8 mouse cellular contexts compared by ENCODE assay signal in genomic region chr17:74717618-74718151, GRCm38 (mm10). TPM values are rescaled to one million over a fixed set of nuclear protein-coding genes. Genes with fewer than 3 reads are reported as not detected.
DNase-seq lines count a peak whose midpoint lies in the region; ATAC-seq and TF ChIP-seq lines count a peak whose summit lies in the region.

Gene Ttc27 (plus strand): TSS chr17:74717732.

- H3K79me2 ChIP-seq in MEL (ENCODE audit: control insufficient read depth, insufficient read depth, low read length, poor library complexity) = peaks cover 12% of the 10 kb centered on the region

- H3K9ac ChIP-seq in MEL (ENCODE audit: control insufficient read depth, low read depth, low read length, poor library complexity, severe bottlenecking) = peak within 1 kb of the TSS; percentile 87
- H3K9ac ChIP-seq in forebrain, postnatal 0 days = peak within 1 kb of the TSS; percentile 48
- H3K9ac ChIP-seq in lung, embryonic 15.5 days = peak within 1 kb of the TSS; percentile 68

- no peak for TF ChIP-seq EP300 in MEL (IDR thresholded peaks at IDR 0.05; ENCODE audit: low read depth in 1 of 2, low read length in 2 of 2)

- H3K27ac ChIP-seq in MEL (ENCODE audit: control insufficient read depth, low read depth, low read length) = peak within 1 kb of the TSS; percentile 69
- H3K27ac ChIP-seq in cerebellum, adult 2 months (ENCODE audit: insufficient read depth, low read length) = no peak within 1 kb of the TSS
- no peak within 1 kb of the TSS for H3K27ac ChIP-seq in forebrain, postnatal 0 days (ENCODE audit: low read depth, low read length)
- peak within 1 kb of the TSS; percentile 41; the same call in 1 of the 2 replicates for H3K27ac ChIP-seq in lung, embryonic 15.5 days

- no peaks in the 10 kb centered on the region for H3K27me3 ChIP-seq in MEL (ENCODE audit: control insufficient read depth in 1 of 2, insufficient read depth in 2 of 2, low read length in 2 of 2)
- H3K27me3 ChIP-seq in cerebellum, adult 2 months (ENCODE audit: control insufficient read depth, insufficient read depth, low read length) = no peaks in the 10 kb centered on the region
- no peaks in the 10 kb centered on the region for H3K27me3 ChIP-seq in forebrain, postnatal 0 days (ENCODE audit: insufficient read depth, low read length)
- H3K27me3 ChIP-seq in lung, embryonic 15.5 days = no peaks in the 10 kb centered on the region

- DNase-seq in MEL (ENCODE audit: low read depth, low spot score) = peak; percentile 98
- peak; percentile 95 to 96 for DNase-seq in cerebellum, adult 2 months
- DNase-seq in forebrain, postnatal 0 days = peak; percentile 98
- DNase-seq in heart, postnatal 4 days = peak; percentile 98
- DNase-seq in layer of hippocampus, adult 8-10 months (ENCODE audit: low spot score in 2 of 2) = peak; percentile 93 to 96
- DNase-seq in ovary, adult 18-20 months (ENCODE audit: low spot score) = peak; percentile 93
- DNase-seq in thymus, postnatal 0 days (ENCODE audit: low spot score) = peak; percentile 96

- peaks cover 0 to 5% of the 10 kb centered on the region in 2 experiments; a peak in 2 of 4 replicates for H3K4me1 ChIP-seq in MEL (ENCODE audit: control insufficient read depth in 1 of 2, insufficient read depth in 2 of 2, low read length in 2 of 2)
- no peaks in the 10 kb centered on the region for H3K4me1 ChIP-seq in cerebellum, adult 2 months (ENCODE audit: control insufficient read depth, insufficient read depth, low read length)
- H3K4me1 ChIP-seq in forebrain, postnatal 0 days (ENCODE audit: insufficient read depth) = peaks cover 4% of the 10 kb centered on the region; the same call in 1 of the 2 replicates
- peaks cover 6% of the 10 kb centered on the region for H3K4me1 ChIP-seq in lung, embryonic 15.5 days

- no peaks in the 10 kb centered on the region for H3K9me3 ChIP-seq in MEL (replicated peaks; ENCODE audit: insufficient read depth, low read length)
- no peaks in the 10 kb centered on the region for H3K9me3 ChIP-seq in forebrain, postnatal 0 days (ENCODE audit: low read length)
- no peaks in the 10 kb centered on the region for H3K9me3 ChIP-seq in lung, embryonic 15.5 days

- peak within 1 kb of the TSS; percentile 76 to 96 for H3K4me3 ChIP-seq in MEL (ENCODE audit: control insufficient read depth in 1 of 2, insufficient read depth in 1 of 2, low read depth in 2 of 2, low read length in 2 of 2)
- peak within 1 kb of the TSS; percentile 87 for H3K4me3 ChIP-seq in cerebellum, adult 2 months (replicated peaks; ENCODE audit: insufficient read depth, low read depth, low read length)
- peak within 1 kb of the TSS; percentile 65 for H3K4me3 ChIP-seq in forebrain, postnatal 0 days (ENCODE audit: low read depth, low read length)
- H3K4me3 ChIP-seq in lung, embryonic 15.5 days = peak within 1 kb of the TSS; percentile 84

- TF ChIP-seq CTCF in MEL (IDR thresholded peaks at IDR 0.05 in 2 of 3, conservative IDR thresholded peaks at IDR 0.05 in 1 of 3; ENCODE audit: control insufficient read depth in 1 of 3, insufficient read depth in 1 of 3, low read depth in 2 of 3, low read length in 3 of 3, poor library complexity in 1 of 3, severe bottlenecking in 1 of 3) = no peak
- TF ChIP-seq CTCF in cerebellum, adult 2 months (IDR thresholded peaks at IDR 0.05; ENCODE audit: borderline replicate concordance, insufficient read depth, low read depth, low read length) = no peak
- no peak for TF ChIP-seq CTCF in forebrain, postnatal 0 days (IDR thresholded peaks at IDR 0.05; ENCODE audit: low read depth)

- peak within 1 kb of the TSS; percentile 74 for H3K4me2 ChIP-seq in forebrain, postnatal 0 days (ENCODE audit: low read depth)
- H3K4me2 ChIP-seq in lung, embryonic 15.5 days = peak within 1 kb of the TSS; percentile 64

- H3K36me3 ChIP-seq in MEL (ENCODE audit: control insufficient read depth in 1 of 2, insufficient read depth in 2 of 2, low read length in 2 of 2) = peaks cover 0 to 6% of the 10 kb centered on the region in 2 experiments; a peak in 1 of 4 replicates
- H3K36me3 ChIP-seq in forebrain, postnatal 0 days (ENCODE audit: insufficient read depth) = peaks cover 9% of the 10 kb centered on the region; the same call in 1 of the 2 replicates
- H3K36me3 ChIP-seq in lung, embryonic 15.5 days = peaks cover 9% of the 10 kb centered on the region; the same call in 1 of the 2 replicates

- TF ChIP-seq RAD21 in MEL (IDR thresholded peaks at IDR 0.05; ENCODE audit: low read depth, low read length) = no peak

- WGBS in cerebellum, adult 2 months = under 1% methylated on average over 31 of the region's 31 CpGs
- WGBS in forebrain, postnatal 0 days = 3% methylated on average over 31 of the region's 31 CpGs
- under 1% methylated on average over 31 of the region's 31 CpGs for WGBS in lung, embryonic 15.5 days

- ATAC-seq in forebrain, postnatal 0 days = peak; percentile 97
- peak; percentile 91 for ATAC-seq in lung, embryonic 15.5 days (ENCODE audit: borderline replicate concordance, extremely low read depth, low FRiP score, low TSS enrichment)

- TF ChIP-seq POLR2A in MEL (IDR thresholded peaks at IDR 0.05; ENCODE audit: control insufficient read depth in 1 of 2, insufficient read depth in 1 of 2, low read depth in 1 of 2, low read length in 2 of 2, poor library complexity in 1 of 2) = peak; percentile 66 to 97
- TF ChIP-seq POLR2A in cerebellum, adult 2 months (IDR thresholded peaks at IDR 0.05; ENCODE audit: borderline replicate concordance, insufficient read depth, low read length) = peak; percentile 87

TF ChIP-seq in MEL, 35 proteins besides CTCF, POLR2A, EP300 and RAD21:
- TF ChIP-seq ZMIZ1 (IDR thresholded peaks at IDR 0.05; ENCODE audit: low read depth, low read length) = peak; percentile 81; the same call in 1 of the 2 replicates
- TF ChIP-seq SIN3A (IDR thresholded peaks at IDR 0.05; ENCODE audit: low read length) = peak; percentile 100
- TF ChIP-seq USF1 (IDR thresholded peaks at IDR 0.05; ENCODE audit: low read depth, low read length) = no peak
- peak; percentile 97 for TF ChIP-seq MYC (IDR thresholded peaks at IDR 0.05; ENCODE audit: low read depth, low read length)
- no peak for TF ChIP-seq MAFK (IDR thresholded peaks at IDR 0.05; ENCODE audit: borderline replicate concordance, low read depth, low read length)
- TF ChIP-seq NRF1 (IDR thresholded peaks at IDR 0.05; ENCODE audit: insufficient read depth, low read depth, low read length, poor library complexity, severe bottlenecking) = peak; percentile 78
- peak; percentile 100 for TF ChIP-seq MXI1 (IDR thresholded peaks at IDR 0.05; ENCODE audit: low read depth, low read length)
- TF ChIP-seq POLR2AphosphoS2 (IDR thresholded peaks at IDR 0.05; ENCODE audit: low read length) = peak; percentile 81; the same call in 1 of the 2 replicates
- TF ChIP-seq USF2 (IDR thresholded peaks at IDR 0.05; ENCODE audit: borderline replicate concordance in 1 of 2, insufficient read depth in 1 of 2, low read depth in 1 of 2, low read length in 2 of 2) = no peak
- peak; percentile 63; the same call in 1 of the 2 replicates for TF ChIP-seq KAT2A (conservative IDR thresholded peaks at IDR 0.05; ENCODE audit: low read depth, low read length)
- no peak for TF ChIP-seq SMC3 (IDR thresholded peaks at IDR 0.05; ENCODE audit: low read depth, low read length)
- no peak for TF ChIP-seq BHLHE40 (IDR thresholded peaks at IDR 0.05; ENCODE audit: borderline replicate concordance, low read depth, low read length)
- TF ChIP-seq CHD2 (IDR thresholded peaks at IDR 0.05; ENCODE audit: low read length) = no peak
- TF ChIP-seq POLR2AphosphoS5 (IDR thresholded peaks at IDR 0.05; ENCODE audit: borderline replicate concordance, low read depth, low read length) = no peak
- peak; percentile 94 for TF ChIP-seq NELFE (IDR thresholded peaks at IDR 0.05; ENCODE audit: low read depth, low read length)
- peak; percentile 84 for TF ChIP-seq TBP (IDR thresholded peaks at IDR 0.05; ENCODE audit: low read depth, low read length)
- 0 out of 2 replicates have a peak, but pooled peaks have one; percentile 33 for TF ChIP-seq UBTF (IDR thresholded peaks at IDR 0.05; ENCODE audit: borderline replicate concordance, insufficient read depth, low read depth, low read length)
- TF ChIP-seq HCFC1 (IDR thresholded peaks at IDR 0.05; ENCODE audit: low read depth, low read length) = peak; percentile 96
- TF ChIP-seq ETS1 (IDR thresholded peaks at IDR 0.05; ENCODE audit: low read depth, low read length) = no peak
- TF ChIP-seq TCF12 (IDR thresholded peaks at IDR 0.05; ENCODE audit: low read depth, low read length) = peak; percentile 55; the same call in 1 of the 2 replicates
- peak; percentile 88 for TF ChIP-seq ELF1 (IDR thresholded peaks at IDR 0.05; ENCODE audit: low read depth, low read length)
- peak; percentile 99 for TF ChIP-seq MAX (IDR thresholded peaks at IDR 0.05; ENCODE audit: low read length)

RNA-seq across cellular contexts. Expression of gene Ttc27, which starts in this region (rescaled TPM):
- 53.2 and 59.9 TPM in 2 replicates for total RNA-seq in MEL (2012; rRNA removed)
- 10 to 100 TPM in 1 of 2 experiments, not detected in 1; 55.2 TPM for polyA plus RNA-seq in MEL (2012; ENCODE audit: insufficient read depth in 1 of 2, insufficient read length in 2 of 2, low read depth in 1 of 2, low replicate concordance in 2 of 2, missing spikeins in 1 of 2)
- 11.1 and 12.1 TPM in 2 replicates for polyA plus RNA-seq in cerebellum, adult 2 months (2012; rRNA removed)
- 19.1 and 24.2 TPM in 2 replicates for total RNA-seq in forebrain, postnatal 0 days (2014; rRNA removed)
- polyA plus RNA-seq in forebrain, postnatal 0 days (2015; fragmentation: Nextera tagmentation; extraction: Ambion mirVana) = 18.2 and 19.7 TPM in 2 replicates
- total RNA-seq in heart, postnatal 4 days (2021) = 10 to 100 TPM; 22.5 to 23.6 TPM
- total RNA-seq in layer of hippocampus, adult 8-10 months (2022) = 10 to 100 TPM; 24.2 to 28.8 (median 25.5) TPM
- 21.2 and 23.5 TPM in 2 replicates for polyA plus RNA-seq in lung, embryonic 15.5 days (2015; fragmentation: Nextera tagmentation; extraction: Ambion mirVana)
- polyA plus RNA-seq in thymus, postnatal 0 days (2015; fragmentation: Nextera tagmentation; extraction: Ambion mirVana) = 21.9 and 24.1 TPM in 2 replicates

Comparison
In these comparisons a context has a peak if more than half of its experiments do, and no peak if none do; other contexts are left out.
1. H3K27ac ChIP-seq: peak in MEL (single experiment) and lung, embryonic 15.5 days (single experiment); none in cerebellum, adult 2 months (single experiment) and forebrain, postnatal 0 days (single experiment).
2. Peak in every context shown above with its lines, with median percentiles within 50 percentile points of each other: DNase-seq, H3K4me3 ChIP-seq and H3K9ac ChIP-seq.